Comparison of ENCODE assay signal across 30 mouse cellular contexts in the genomic region with DNA sequence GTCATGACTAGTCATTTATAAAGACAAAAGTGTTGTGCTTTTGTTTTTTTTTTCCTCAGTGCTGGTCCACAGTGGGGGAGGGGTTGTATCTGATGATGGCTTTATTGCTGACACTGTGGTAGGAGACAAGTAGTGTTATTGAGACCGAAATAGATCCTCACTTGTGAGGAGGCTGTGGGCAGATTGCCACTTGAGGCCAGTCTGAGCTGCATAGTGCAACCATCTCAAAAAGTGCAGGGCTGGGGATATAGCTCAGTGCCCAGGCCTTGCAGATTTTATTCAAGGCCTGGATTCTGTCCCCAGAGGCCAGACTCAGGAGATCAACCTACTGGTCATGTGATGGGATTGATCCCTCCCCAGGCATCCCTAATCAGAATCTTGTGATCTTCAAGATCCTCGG. TPM values are rescaled to one million over a fixed set of nuclear protein-coding genes. Genes with fewer than 3 reads are reported as not detected.
DNase-seq lines count a peak whose midpoint lies in the region; ATAC-seq and TF ChIP-seq lines count a peak whose summit lies in the region.
"Had no signal": no experiment of that assay in that cellular context is flagged by ENCODE, and none has a peak within 500 bp of the region (broad histone marks: within the 10 kb centered on the region; RNA-seq: fewer than 3 reads in every experiment).

No protein-coding gene starts in this region.

- DNase-seq in heart, adult 9 months (ENCODE audit: low spot score in 2 of 2), result no peak
- DNase-seq in MEL (ENCODE audit: low read depth, low spot score) (no peak), MN1 (ENCODE audit: low spot score) (peak; percentile 36)
- DNase-seq in liver, embryonic 13.5 days, result no peak
- no peak for DNase-seq in gastrocnemius, postnatal 14 days
- DNase-seq in midbrain, embryonic 10.5 days (ENCODE audit: low spot score), result no peak
- DNase-seq in embryo, embryonic 9.5 days (ENCODE audit: extremely low spot score), result no peak
- DNase-seq: adrenal gland, postnatal 10 days; B cell, adult 2 months; cerebellum, adult 2 months; forebrain, postnatal 0 days; heart, postnatal 14 days; kidney, adult 2 months; left cerebral cortex, postnatal 4 days; lung, embryonic 14.5 days; lung, postnatal 14 days; right cerebral cortex, postnatal 25 days; spleen, adult 18-20 months; thymus, postnatal 14 days had no signal

- no peak for TF ChIP-seq EP300 in MEL (IDR thresholded peaks at IDR 0.05; ENCODE audit: low read depth in 1 of 2, low read length in 2 of 2)

- H3K79me2 ChIP-seq in MEL (ENCODE audit: control insufficient read depth, insufficient read depth, low read length, poor library complexity), result no peaks in the 10 kb centered on the region

- H3K4me1 ChIP-seq in heart, embryonic 13.5 days, result peaks cover 31% of the 10 kb centered on the region
- H3K4me1 ChIP-seq in MEL (ENCODE audit: control insufficient read depth in 1 of 2, insufficient read depth in 2 of 2, low read length in 2 of 2), result peaks cover 7 to 17% of the 10 kb centered on the region in 2 experiments
- peaks cover 60% of the 10 kb centered on the region for H3K4me1 ChIP-seq in liver, embryonic 13.5 days (replicated peaks)
- no peaks in the 10 kb centered on the region for H3K4me1 ChIP-seq in midbrain, embryonic 10.5 days
- H3K4me1 ChIP-seq: embryonic facial prominence, embryonic 12.5 days; forebrain, embryonic 10.5 days; hindbrain, embryonic 12.5 days; intestine, embryonic 15.5 days had no signal

- H3K9ac ChIP-seq in heart, embryonic 13.5 days, result no peak overlapping the region
- H3K9ac ChIP-seq in MEL (ENCODE audit: control insufficient read depth, low read depth, low read length, poor library complexity, severe bottlenecking), result no peak overlapping the region
- peak overlapping the region; percentile 66; the same call in 1 of the 2 replicates for H3K9ac ChIP-seq in liver, embryonic 13.5 days
- H3K9ac ChIP-seq: embryonic facial prominence, embryonic 12.5 days; forebrain, postnatal 0 days; hindbrain, embryonic 12.5 days; intestine, embryonic 15.5 days; lung, embryonic 14.5 days had no signal

- no peak for TF ChIP-seq CTCF in MEL (IDR thresholded peaks at IDR 0.05 in 2 of 3, conservative IDR thresholded peaks at IDR 0.05 in 1 of 3; ENCODE audit: control insufficient read depth in 1 of 3, insufficient read depth in 1 of 3, low read depth in 2 of 3, low read length in 3 of 3, poor library complexity in 1 of 3, severe bottlenecking in 1 of 3)

- WGBS in heart, embryonic 13.5 days, result 47% methylated on average over 2 of the region's 2 CpGs
- WGBS in liver, embryonic 13.5 days (ENCODE audit: insufficient replicate concordance), result 50% methylated on average over 2 of the region's 2 CpGs
- 85% methylated on average over 2 of the region's 2 CpGs for WGBS in midbrain, embryonic 10.5 days

- no peaks in the 10 kb centered on the region for H3K27me3 ChIP-seq in heart, embryonic 13.5 days (replicated peaks)
- H3K27me3 ChIP-seq in MEL (ENCODE audit: control insufficient read depth in 1 of 2, insufficient read depth in 2 of 2, low read length in 2 of 2), result no peaks in the 10 kb centered on the region
- no peaks in the 10 kb centered on the region for H3K27me3 ChIP-seq in liver, embryonic 13.5 days
- no peaks in the 10 kb centered on the region for H3K27me3 ChIP-seq in midbrain, embryonic 10.5 days (ENCODE audit: low read depth, poor library complexity, severe bottlenecking)
- H3K27me3 ChIP-seq: embryonic facial prominence, embryonic 12.5 days; hindbrain, embryonic 12.5 days; intestine, embryonic 15.5 days; Patski had no signal

- TF ChIP-seq POLR2A in MEL (IDR thresholded peaks at IDR 0.05; ENCODE audit: control insufficient read depth in 1 of 2, insufficient read depth in 1 of 2, low read depth in 1 of 2, low read length in 2 of 2, poor library complexity in 1 of 2), result no peak

- 0 out of 2 replicates have a peak overlapping the region, but pooled peaks have one; percentile 13 for H3K27ac ChIP-seq in heart, embryonic 13.5 days (replicated peaks)
- no peak overlapping the region for H3K27ac ChIP-seq in MEL (ENCODE audit: control insufficient read depth, low read depth, low read length)
- peak overlapping the region; percentile 99 for H3K27ac ChIP-seq in liver, embryonic 13.5 days
- H3K27ac ChIP-seq in midbrain, embryonic 10.5 days (replicated peaks), result no peak overlapping the region
- H3K27ac ChIP-seq: embryonic facial prominence, embryonic 12.5 days; forebrain, embryonic 10.5 days; hindbrain, embryonic 12.5 days; hindbrain, postnatal 0 days; intestine, embryonic 15.5 days; layer of hippocampus, adult 2 months had no signal

- peaks cover 78% of the 10 kb centered on the region for H3K36me3 ChIP-seq in heart, embryonic 13.5 days
- peaks cover 13 to 16% of the 10 kb centered on the region in 2 experiments for H3K36me3 ChIP-seq in MEL (ENCODE audit: control insufficient read depth in 1 of 2, insufficient read depth in 2 of 2, low read length in 2 of 2)
- peaks cover 92% of the 10 kb centered on the region for H3K36me3 ChIP-seq in liver, embryonic 13.5 days
- peaks cover 97% of the 10 kb centered on the region for H3K36me3 ChIP-seq in midbrain, embryonic 10.5 days

- intact Hi-C loops in gastrocnemius, postnatal 14 days (cut with DNase I; ENCODE audit: low total_unique reads), result no loop called here

- no peak for ATAC-seq in heart, embryonic 13.5 days (ENCODE audit: extremely low read depth, insufficient number of reproducible peaks, low FRiP score, low TSS enrichment)
- ATAC-seq in liver, embryonic 13.5 days (ENCODE audit: low read depth), result peak; percentile 14; the same call in 1 of the 2 replicates
- ATAC-seq: forebrain, postnatal 0 days; hindbrain, postnatal 0 days; intestine, embryonic 15.5 days; midbrain, embryonic 16.5 days; Patski had no signal

- no peak overlapping the region for H3K4me3 ChIP-seq in heart, embryonic 13.5 days
- no peak overlapping the region for H3K4me3 ChIP-seq in MEL (ENCODE audit: control insufficient read depth in 1 of 2, insufficient read depth in 1 of 2, low read depth in 2 of 2, low read length in 2 of 2)
- H3K4me3 ChIP-seq in liver, embryonic 13.5 days (replicated peaks), result no peak overlapping the region
- no peak overlapping the region for H3K4me3 ChIP-seq in midbrain, embryonic 10.5 days
- H3K4me3 ChIP-seq: embryonic facial prominence, embryonic 12.5 days; forebrain, embryonic 10.5 days; hindbrain, embryonic 12.5 days; intestine, embryonic 15.5 days; layer of hippocampus, adult 2 months had no signal

- no peaks in the 10 kb centered on the region for H3K9me3 ChIP-seq in heart, embryonic 13.5 days
- H3K9me3 ChIP-seq in MEL (replicated peaks; ENCODE audit: insufficient read depth, low read length), result no peaks in the 10 kb centered on the region
- no peaks in the 10 kb centered on the region for H3K9me3 ChIP-seq in liver, embryonic 13.5 days (replicated peaks)
- H3K9me3 ChIP-seq in midbrain, embryonic 10.5 days (replicated peaks), result no peaks in the 10 kb centered on the region
- H3K9me3 ChIP-seq: embryonic facial prominence, embryonic 12.5 days; forebrain, embryonic 10.5 days; hindbrain, embryonic 12.5 days; intestine, embryonic 15.5 days had no signal

- H3K4me2 ChIP-seq in heart, embryonic 13.5 days, result no peak overlapping the region
- H3K4me2 ChIP-seq in liver, embryonic 13.5 days, result peak overlapping the region; percentile 49; the same call in 1 of the 2 replicates
- H3K4me2 ChIP-seq: embryonic facial prominence, embryonic 12.5 days; hindbrain, embryonic 12.5 days; intestine, embryonic 15.5 days; lung, embryonic 14.5 days; midbrain, embryonic 11.5 days had no signal

- no peak for TF ChIP-seq RAD21 in MEL (IDR thresholded peaks at IDR 0.05; ENCODE audit: low read depth, low read length)

TF ChIP-seq in MEL, 35 proteins besides CTCF, POLR2A, EP300 and RAD21:
- peak; percentile 50; the same call in 1 of the 2 replicates for TF ChIP-seq USF1 (IDR thresholded peaks at IDR 0.05; ENCODE audit: low read depth, low read length)
- TF ChIP-seq CHD1 (IDR thresholded peaks at IDR 0.05; ENCODE audit: low read depth, low read length), result no peak

RNA-seq across cellular contexts. Expression of gene Ccdc74a, which starts 9.4 kb away (rescaled TPM):
- polyA plus RNA-seq in heart, embryonic 13.5 days (2015; fragmentation: Nextera tagmentation; extraction: Ambion mirVana), result 3.5 and 4.1 TPM in 2 replicates
- total RNA-seq in MEL (2012; rRNA removed), result 1.7 and 1.9 TPM in 2 replicates
- 1 to 10 TPM in 1 of 2 experiments, not detected in 1; 4.6 TPM for polyA plus RNA-seq in MEL (2012; ENCODE audit: insufficient read depth in 1 of 2, insufficient read length in 2 of 2, low read depth in 1 of 2, low replicate concordance in 2 of 2, missing spikeins in 1 of 2)
- polyA plus RNA-seq in liver, embryonic 13.5 days (2015; fragmentation: Nextera tagmentation; extraction: Ambion mirVana), result 1.6 and 2.3 TPM in 2 replicates
- total RNA-seq in gastrocnemius, postnatal 14 days (2021), result 1 to 10 TPM in 1 of 2 experiments, under 1 TPM in 1; 0.82 to 1.5 TPM
- polyA plus RNA-seq in midbrain, embryonic 10.5 days (2016; fragmentation: Nextera tagmentation; extraction: Ambion mirVana), result 6.4 and 8.1 TPM in 2 replicates
- total RNA-seq: neutrophil, adult 5-6 weeks had no signal

RNA-seq across cellular contexts. Expression of gene Smpd4, which starts 17.8 kb away (rescaled TPM):
- polyA plus RNA-seq in heart, embryonic 13.5 days (2015; fragmentation: Nextera tagmentation; extraction: Ambion mirVana), result 23.8 and 24.7 TPM in 2 replicates
- 47.6 and 51.0 TPM in 2 replicates for total RNA-seq in MEL (2012; rRNA removed)
- 100 to 1,000 TPM in 1 of 2 experiments, 10 to 100 TPM in 1; 94.3 to 609 TPM for polyA plus RNA-seq in MEL (2012; ENCODE audit: insufficient read depth in 1 of 2, insufficient read length in 2 of 2, low read depth in 1 of 2, low replicate concordance in 2 of 2, missing spikeins in 1 of 2)
- polyA plus RNA-seq in liver, embryonic 13.5 days (2015; fragmentation: Nextera tagmentation; extraction: Ambion mirVana), result 16.7 and 22.5 TPM in 2 replicates
- total RNA-seq in gastrocnemius, postnatal 14 days (2021), result 1 to 10 TPM; 8.4 to 9.1 TPM
- 47.3 and 52.2 TPM in 2 replicates for polyA plus RNA-seq in midbrain, embryonic 10.5 days (2016; fragmentation: Nextera tagmentation; extraction: Ambion mirVana)

RNA-seq across cellular contexts. Expression of gene Slc7a4, which starts 53.9 kb away (rescaled TPM):
- polyA plus RNA-seq in heart, embryonic 13.5 days (2015; fragmentation: Nextera tagmentation; extraction: Ambion mirVana), result 8.9 and 9.8 TPM in 2 replicates
- total RNA-seq in MEL (2012; rRNA removed), result 15.4 and 23.1 TPM in 2 replicates
- 10 to 100 TPM in 1 of 2 experiments, not detected in 1; 23.6 TPM for polyA plus RNA-seq in MEL (2012; ENCODE audit: insufficient read depth in 1 of 2, insufficient read length in 2 of 2, low read depth in 1 of 2, low replicate concordance in 2 of 2, missing spikeins in 1 of 2)
- 1.3 and 1.8 TPM in 2 replicates for polyA plus RNA-seq in liver, embryonic 13.5 days (2015; fragmentation: Nextera tagmentation; extraction: Ambion mirVana)
- total RNA-seq in gastrocnemius, postnatal 14 days (2021), result 1 to 10 TPM in 1 of 2 experiments, under 1 TPM in 1; 0.97 to 1.3 TPM
- 2.4 and 2.6 TPM in 2 replicates for polyA plus RNA-seq in midbrain, embryonic 10.5 days (2016; fragmentation: Nextera tagmentation; extraction: Ambion mirVana)

Comparison
In these comparisons a context has a peak if more than half of its experiments do, and no peak if none do; other contexts are left out.
1. H3K27ac ChIP-seq: peak in heart, embryonic 13.5 days (single experiment) and liver, embryonic 13.5 days (single experiment); none in MEL (single experiment) and midbrain, embryonic 10.5 days (single experiment).